Mouse (Mus musculus) stomach, postnatal 0 days (tissue): ENCODE data around the gene Ninj2. TPM values are rescaled to one million over a fixed set of nuclear protein-coding genes. Genes with fewer than 3 reads are reported as not detected.

Experiments
- ATAC-seq: fragments of 200-750 bp; cut with Nextera tagmentation; 2 replicates; pipeline ENCODE4 v1.8.0; 2017; ENCODE audit not compliant: low FRiP score, low TSS enrichment
- DNase-seq: peaks from one replicate; pipeline ENCODE4 v3.0.0-alpha.2; 2016; ENCODE audit warnings: low spot score
- H3K27ac ChIP-seq: fragments of 300-500 bp; sonication (generic); replicated peaks from 2 replicates; pipeline ENCODE4 v1.5.1; 2014; ENCODE audit warnings: mild to moderate bottlenecking, control low read depth
- H3K27me3 ChIP-seq: fragments of 300-500 bp; sonication (generic); 2 replicates; pipeline ENCODE4 v1.6.1; 2014; ENCODE audit warnings: low read length; ENCODE audit not compliant: control insufficient read depth, insufficient read depth
- H3K36me3 ChIP-seq: fragments of 300-500 bp; sonication (generic); 2 replicates; pipeline ENCODE4 v1.6.1; 2014; ENCODE audit warnings: low read length, mixed read lengths; ENCODE audit not compliant: control insufficient read depth, insufficient read depth
- H3K4me1 ChIP-seq: fragments of 300-500 bp; sonication (generic); replicated peaks from 2 replicates; pipeline ENCODE4 v1.6.1; 2014; ENCODE audit warnings: antibody characterized with exemption; ENCODE audit not compliant: control insufficient read depth, insufficient read depth
- H3K4me2 ChIP-seq: fragments of 300-500 bp; sonication (generic); replicated peaks from 2 replicates; pipeline ENCODE4 v1.6.1; 2014; ENCODE audit warnings: low read depth, mild to moderate bottlenecking, control low read depth, moderate library complexity
- H3K4me3 ChIP-seq: fragments of 300-500 bp; sonication (generic); 2 replicates; pipeline ENCODE4 v1.5.1; 2014; ENCODE audit warnings: low read depth, low read length, control low read depth
- H3K9ac ChIP-seq: fragments of 300-500 bp; sonication (generic); 2 replicates; pipeline ENCODE4 v1.6.1; 2014; ENCODE audit warnings: mild to moderate bottlenecking, low read length, control low read depth, mixed read lengths
- H3K9me3 ChIP-seq: fragments of 300-500 bp; sonication (generic); 2 replicates; pipeline ENCODE4 v1.6.1; 2016; ENCODE audit warnings: low read length; ENCODE audit not compliant: control insufficient read depth
- CTCF ChIP-seq: IDR thresholded peaks from 2 replicates; pipeline ENCODE4 v1.5.1; 2016; ENCODE audit warnings: antibody characterized with exemption, low read depth, mild to moderate bottlenecking, moderate library complexity
- EP300 ChIP-seq: optimal IDR thresholded peaks from 2 replicates; pipeline ENCODE3; 2016; ENCODE audit warnings: antibody characterized with exemption
- WGBS: fragments of 180-500 bp; shearing (Covaris S2); extraction: QIAGEN DNeasy Blood & Tissue Kit; methylation state at CpG from one replicate; pipeline ENCODE4 v1.1.7; 2014; 5-methylcytosine and 5-hydroxymethylcytosine counted together
- polyA plus RNA-seq: library from polyadenylated mRNA; unstranded; fragments of >200 nt; fragmentation: Nextera tagmentation; extraction: Ambion mirVana; gene quantifications from 2 replicates; pipeline ENCODE4 v1.2.1, GENCODE M21; 2015

The Ninj2 gene
- polyA plus RNA-seq, 1 experiment from 2014 or later, result not detected

- Histone ChIP-seq H3K9ac (no peak overlapping the region), H3K27ac (peak overlapping the region; percentile 24; the same call in 1 of the 2 replicates), H3K9me3 (no peaks in the 10 kb centered on the region), H3K4me3 (no peak overlapping the region), H3K4me2 (no peak overlapping the region), H3K36me3 (no peaks in the 10 kb centered on the region), H3K4me1 (no peaks in the 10 kb centered on the region), H3K27me3 (no peaks in the 10 kb centered on the region)
- ATAC-seq (peak; percentile 38; the same call in 1 of the 2 replicates), DNase-seq (no peak)
- 72% methylated on average over 8 of the region's 8 CpGs for WGBS
- TF ChIP-seq CTCF (no peak), EP300 (peak; percentile 29)
Observed at GRCm38 (mm10) chr6:120172294-120173017, 79.3 kb downstream of the Ninj2 start.

GRCm38 (mm10) chr6:120174028-120174601, 81.0 kb downstream of the Ninj2 start:
- Histone ChIP-seq H3K4me2 (no peak overlapping the region), H3K4me1 (no peaks in the 10 kb centered on the region)

GRCm38 (mm10) chr6:120174602-120175115, 81.5 kb downstream of the Ninj2 start:
- H3K9ac ChIP-seq, result no peak overlapping the region
- no peak for TF ChIP-seq EP300
- no peak for TF ChIP-seq CTCF
- no peak overlapping the region for H3K4me3 ChIP-seq
- peak; percentile 77 for ATAC-seq
- H3K36me3 ChIP-seq, result no peaks in the 10 kb centered on the region
- no peak overlapping the region for H3K4me2 ChIP-seq
- H3K9me3 ChIP-seq, result no peaks in the 10 kb centered on the region
- H3K27ac ChIP-seq, result peak overlapping the region; percentile 67
- no peaks in the 10 kb centered on the region for H3K4me1 ChIP-seq
- peak; percentile 55 for DNase-seq
- WGBS, result 64% methylated on average over 7 of the region's 7 CpGs
- no peaks in the 10 kb centered on the region for H3K27me3 ChIP-seq

More at GRCm38 (mm10) chr6:120174028-120174601, 81.0 kb downstream of the Ninj2 start:
- ATAC-seq (peak; percentile 51; the same call in 1 of the 2 replicates), DNase-seq (no peak)
- Histone ChIP-seq H3K9ac (no peak overlapping the region), H3K4me3 (no peak overlapping the region), H3K27me3 (no peaks in the 10 kb centered on the region), H3K27ac (peak overlapping the region; percentile 67), H3K36me3 (no peaks in the 10 kb centered on the region), H3K9me3 (no peaks in the 10 kb centered on the region)
- TF ChIP-seq CTCF (no peak), EP300 (no peak)
- 54% methylated on average over 6 of the region's 6 CpGs for WGBS

- H3K4me1 ChIP-seq, result no peaks in the 10 kb centered on the region
- DNase-seq (no peak), ATAC-seq (no peak)
- no peak overlapping the region for H3K4me2 ChIP-seq
- no peak overlapping the region for H3K9ac ChIP-seq
- TF ChIP-seq EP300, result no peak
- TF ChIP-seq CTCF, result no peak
- H3K27me3 ChIP-seq, result no peaks in the 10 kb centered on the region
- no peaks in the 10 kb centered on the region for H3K36me3 ChIP-seq
- 94% methylated on average over 4 of the region's 4 CpGs for WGBS
- no peaks in the 10 kb centered on the region for H3K9me3 ChIP-seq
- H3K4me3 ChIP-seq, result no peak overlapping the region
- H3K27ac ChIP-seq, result no peak overlapping the region
Observed at GRCm38 (mm10) chr6:120175650-120176049, 82.5 kb downstream of the Ninj2 start.

GRCm38 (mm10) chr6:120179044-120179755, 86.0 kb downstream of the Ninj2 start:
- no peaks in the 10 kb centered on the region for H3K4me1 ChIP-seq
- no peak overlapping the region for H3K4me3 ChIP-seq
- no peak overlapping the region for H3K9ac ChIP-seq
- no peak overlapping the region for H3K27ac ChIP-seq
- 78% methylated on average over 6 of the region's 6 CpGs for WGBS
- ATAC-seq (no peak), DNase-seq (no peak)
- no peaks in the 10 kb centered on the region for H3K27me3 ChIP-seq
- TF ChIP-seq CTCF (no peak), EP300 (no peak)
- H3K36me3 ChIP-seq, result no peaks in the 10 kb centered on the region
- H3K4me2 ChIP-seq, result no peak overlapping the region
- H3K9me3 ChIP-seq, result no peaks in the 10 kb centered on the region
